Mouse (Mus musculus) granulocyte monocyte progenitor cell, adult 5-6 weeks (primary cell): Measurements from ENCODE around the gene Plcb4. TPM values are rescaled to one million over a fixed set of nuclear protein-coding genes. Genes with fewer than 3 reads are reported as not detected.
"Not testable (repeated sequence)": the region's sequence is repeated elsewhere in the genome, so short reads cannot be mapped to it uniquely, and the experiment has no call there.

Experiments used
- ATAC-seq: replicated peaks from 2 replicates; pipeline ENCODE4 v1.8.0; 2016; ENCODE audit warnings: mild to moderate bottlenecking, moderate TSS enrichment, inconsistent platforms; ENCODE audit not compliant: poor library complexity, severe bottlenecking
- total RNA-seq, 2 experiments: library from RNA; stranded (forward) in 1 of 2; stranded (reverse) in 1 of 2; fragments of 200-712, 200-1000 nt in 1 of 2; fragments of >200 nt in 1 of 2; fragmentation: Nextera tagmentation in 1 of 2; gene quantifications; 2 replicates each; pipeline ENCODE4 v1.2.3; 2014 to 2017

Gene Plcb4
- total RNA-seq, 2 experiments from 2014 or later, result 11.3 to 20.8 TPM

DNA sequence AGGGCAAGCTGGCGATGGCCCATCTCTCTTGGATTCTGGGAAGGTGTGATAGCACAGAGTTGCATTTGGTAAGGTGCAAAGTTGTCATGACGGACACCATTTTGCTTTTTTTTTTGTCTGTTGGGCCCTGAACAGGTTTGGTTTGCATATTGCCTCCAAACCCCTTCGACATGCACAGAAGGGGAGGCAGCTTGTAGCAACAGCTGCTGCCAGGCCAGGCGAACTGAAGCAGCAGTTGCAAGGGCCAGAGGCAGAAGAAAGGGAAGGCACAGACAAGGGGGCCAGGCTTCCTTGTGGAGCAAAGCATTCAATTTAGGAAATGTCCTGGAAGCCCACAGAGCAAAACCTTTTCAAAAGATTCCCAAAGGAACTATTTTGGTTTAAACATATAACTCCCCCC is 224.5 kb downstream of the Plcb4 start:
- no peak for ATAC-seq

DNA sequence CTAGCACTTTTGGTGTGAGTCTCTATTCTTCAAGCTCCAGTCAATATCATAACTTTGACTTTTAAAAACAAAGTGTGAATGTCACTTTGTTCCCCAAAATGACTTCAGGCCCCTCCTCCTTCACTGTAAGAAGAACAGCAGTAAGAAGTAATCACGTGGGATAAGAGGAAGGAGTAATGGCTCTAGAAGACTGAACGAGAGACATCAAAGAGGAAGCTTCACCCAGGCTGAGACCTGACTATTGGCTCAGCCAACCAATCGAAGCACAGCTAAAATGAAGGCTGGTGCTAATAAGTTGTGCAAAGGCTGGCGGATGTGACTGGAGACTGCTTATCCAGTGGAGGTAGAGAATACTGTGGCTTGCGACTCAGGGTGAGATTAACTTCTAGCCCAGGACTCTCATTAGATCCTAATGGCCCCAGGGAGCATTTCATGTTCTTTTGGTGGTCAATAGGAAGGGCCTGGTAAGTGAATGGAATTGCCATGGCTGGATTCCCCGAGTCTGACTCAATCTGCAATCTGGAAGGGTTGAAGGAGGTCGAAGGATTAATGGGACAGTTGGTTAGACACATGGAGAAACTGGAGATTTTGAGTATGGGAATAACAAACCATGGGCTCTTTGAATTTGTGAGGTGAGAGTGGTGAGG is 225.8 kb downstream of the Plcb4 start:
- peak; percentile 98 for ATAC-seq

- ATAC-seq, result no peak
These were observed 226.8 kb downstream of the Plcb4 start for GRCm38 (mm10) chr2:135885607-135886006.

DNA sequence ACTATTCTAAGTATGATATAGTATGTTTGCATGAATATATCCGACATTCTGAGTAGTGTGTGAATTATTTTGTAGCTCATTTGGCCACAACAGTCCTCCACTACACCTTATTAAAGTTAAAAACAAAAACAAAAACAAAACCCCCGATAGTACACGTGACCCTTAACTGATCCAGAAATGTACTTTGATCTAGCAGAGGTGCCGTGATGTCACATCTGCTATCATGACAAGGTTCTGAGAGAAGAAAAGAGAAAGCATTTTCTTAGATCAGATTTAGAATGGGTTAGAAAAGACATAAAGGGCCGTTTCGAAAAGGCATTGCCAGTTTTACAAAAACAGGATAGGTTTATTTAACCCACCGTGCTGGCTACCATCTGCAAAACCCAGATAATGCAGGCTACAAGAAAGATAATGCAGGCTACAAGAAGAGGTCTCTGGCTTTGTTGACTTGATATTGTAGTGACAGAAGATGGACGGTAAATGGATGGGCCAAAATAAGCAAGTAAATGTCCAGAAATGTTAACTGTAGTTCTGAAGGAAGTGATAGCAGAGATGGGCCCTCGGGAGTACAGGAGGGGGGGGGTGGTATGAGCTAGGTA is 227.4 kb downstream of the Plcb4 start:
- ATAC-seq, result no peak

DNA sequence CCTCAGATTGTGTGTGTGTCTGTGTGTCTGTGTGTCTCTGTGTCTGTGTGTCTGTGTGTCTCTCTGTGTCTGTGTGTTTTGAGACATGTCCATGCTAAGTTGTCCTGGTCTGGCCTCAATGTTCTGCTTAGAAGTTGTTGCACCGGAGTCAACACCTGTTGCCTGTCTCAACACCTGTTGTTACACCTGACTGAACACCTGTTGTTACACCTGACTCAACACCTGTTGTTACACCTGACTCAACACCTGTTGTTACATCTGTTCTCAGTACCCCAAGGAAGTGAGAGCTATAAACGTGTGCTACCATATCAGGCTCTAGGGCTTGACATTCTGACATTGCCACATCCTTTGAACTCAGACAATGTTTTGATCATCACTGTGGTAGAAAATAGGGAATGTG is 229.0 kb downstream of the Plcb4 start:
- ATAC-seq, result no peak

DNA sequence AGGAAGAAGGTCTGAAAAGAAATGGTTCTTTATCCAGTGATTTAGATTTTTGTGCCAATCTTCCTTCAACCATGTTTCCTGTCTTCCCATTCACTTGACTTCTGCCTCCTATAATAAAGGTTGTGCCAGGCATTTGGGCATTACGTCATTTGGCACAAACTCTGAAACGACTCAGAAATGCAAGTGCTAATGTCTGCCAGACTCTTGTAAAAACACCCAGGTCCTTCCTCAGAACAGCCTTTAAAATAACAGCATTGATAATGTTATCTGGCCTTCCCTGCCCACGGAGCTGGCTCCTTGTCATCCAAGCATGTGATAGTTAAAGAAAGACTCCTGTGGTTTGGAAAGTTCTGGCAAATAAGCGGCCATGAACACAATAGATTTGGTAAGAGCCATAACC is 229.4 kb downstream of the Plcb4 start:
- no peak for ATAC-seq

GRCm38 (mm10) chr2:135888767-135889166 is 230.0 kb downstream of the Plcb4 start:
- no peak for ATAC-seq

DNA sequence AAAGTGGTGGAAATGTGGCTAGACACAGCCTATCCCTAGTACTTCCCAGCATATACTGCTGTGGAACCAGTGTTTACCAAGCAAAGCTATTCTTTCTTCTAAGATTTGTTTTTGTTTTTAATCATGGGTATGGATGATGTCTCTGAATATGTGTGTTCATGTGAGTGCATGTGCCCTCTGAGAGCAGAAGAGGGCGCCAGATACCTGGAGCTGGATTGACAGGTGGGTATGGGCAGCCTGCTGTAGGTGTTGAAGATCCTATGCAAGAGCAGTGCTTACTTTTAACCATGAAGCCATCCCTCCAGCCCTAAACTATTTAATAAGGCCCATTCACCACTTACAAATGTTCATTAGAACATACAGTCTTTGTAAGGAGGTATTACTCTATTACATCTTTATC is 231.3 kb downstream of the Plcb4 start:
- peak; percentile 42; the same call in 1 of the 2 replicates for ATAC-seq

GRCm38 (mm10) chr2:135891097-135891496 is 232.3 kb downstream of the Plcb4 start:
- peak; percentile 49 for ATAC-seq

DNA sequence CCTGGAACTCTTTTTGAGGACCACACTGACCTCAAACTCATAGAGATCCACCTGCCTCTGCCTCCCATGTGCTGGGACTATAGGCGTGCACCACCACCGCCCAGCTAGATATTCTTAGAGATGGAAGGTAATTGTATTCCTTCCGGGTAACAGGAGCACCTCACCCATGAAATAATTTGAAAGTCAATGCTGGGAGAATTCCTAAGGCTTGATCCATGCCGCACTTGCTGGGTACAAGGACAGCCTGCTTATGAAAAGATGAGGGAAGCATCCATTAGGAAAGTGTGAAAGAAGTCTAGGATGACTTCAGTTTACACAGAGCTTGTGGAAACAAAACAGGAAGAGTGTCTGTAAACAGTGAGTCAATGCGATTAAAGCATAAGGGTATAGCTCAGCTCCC is 232.9 kb downstream of the Plcb4 start:
- ATAC-seq, result no peak

DNA sequence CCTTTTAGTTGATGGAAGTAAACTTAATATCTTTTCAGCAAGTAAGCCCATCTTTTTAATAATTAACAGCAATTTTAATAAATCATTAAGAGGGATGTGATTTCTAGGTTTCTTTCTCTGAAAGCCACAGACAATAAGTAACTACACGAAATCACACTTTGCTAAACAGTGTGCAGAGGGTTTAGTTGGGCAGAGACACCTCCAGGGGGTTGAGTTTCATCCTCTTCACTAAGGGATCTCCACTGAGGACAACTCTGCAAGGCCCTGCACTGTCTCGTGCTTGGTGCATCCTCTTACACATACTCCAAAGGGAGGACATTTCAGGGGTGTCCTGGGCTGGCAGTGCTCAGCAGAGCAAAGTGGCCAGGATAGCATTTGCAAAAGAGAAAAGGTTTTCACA is 235.8 kb downstream of the Plcb4 start:
- ATAC-seq, result no peak

- ATAC-seq, result no peak
These were observed 239.2 kb downstream of the Plcb4 start for GRCm38 (mm10) chr2:135898025-135898424.

DNA sequence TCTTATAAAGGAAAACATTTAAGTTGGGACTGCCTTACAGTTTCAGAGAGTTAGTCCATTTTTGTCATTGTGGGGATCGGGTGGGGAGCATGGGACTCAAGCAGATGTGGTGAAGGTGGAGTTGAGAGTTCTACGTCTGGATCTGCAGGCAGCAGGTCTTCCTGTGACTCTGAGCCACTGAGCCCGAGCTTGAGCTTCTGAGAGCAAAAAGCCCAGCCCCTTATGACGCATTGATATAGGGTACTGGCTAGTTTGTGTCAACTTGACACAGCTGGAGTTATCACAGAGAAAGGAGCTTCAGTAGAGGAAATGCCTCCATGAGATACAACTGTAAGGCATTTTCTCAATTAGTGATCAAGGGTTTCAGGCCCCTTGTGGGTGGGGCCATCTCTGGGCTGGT is 241.1 kb downstream of the Plcb4 start:
- ATAC-seq, result not testable (repeated sequence)

DNA sequence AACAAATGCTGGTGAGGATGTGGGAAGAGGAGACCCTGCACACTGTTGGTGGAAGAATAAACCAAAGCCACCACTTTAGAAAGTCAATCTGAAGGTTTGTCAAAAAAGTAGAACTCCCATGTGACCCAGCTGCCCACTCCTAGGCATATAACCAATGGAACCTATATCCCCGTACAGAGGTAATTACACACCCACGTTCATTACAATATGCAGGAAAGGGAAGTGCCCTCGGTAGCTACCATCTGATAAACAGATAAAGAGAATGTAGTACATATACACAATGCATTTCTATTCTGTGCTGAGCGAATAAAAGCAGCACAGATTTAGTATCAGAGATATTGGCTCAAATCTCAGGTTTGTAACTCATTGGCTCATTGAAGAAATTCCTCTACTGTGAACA is 242.2 kb downstream of the Plcb4 start:
- ATAC-seq, result no peak

- no peak for ATAC-seq
These were observed 245.5 kb downstream of the Plcb4 start for GRCm38 (mm10) chr2:135904262-135904661.

DNA sequence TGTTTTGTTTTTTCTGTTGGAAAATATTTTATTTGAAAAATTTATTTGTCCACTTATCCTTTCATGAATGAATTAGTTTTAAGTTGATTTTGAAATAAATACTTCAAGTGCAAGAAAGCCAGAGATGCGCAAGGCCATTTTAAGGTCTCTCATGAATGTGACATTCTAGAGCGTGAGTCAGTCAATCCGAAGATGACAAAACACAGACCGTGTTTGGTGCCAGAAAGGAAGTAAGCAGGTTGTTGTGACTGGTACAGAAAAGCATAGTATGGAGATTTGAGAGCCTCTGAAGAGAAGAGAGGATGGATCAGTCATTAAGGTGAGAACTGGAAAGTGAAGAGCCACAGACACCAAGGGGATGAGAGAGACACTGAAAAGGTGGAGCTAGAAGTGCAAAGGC is 246.0 kb downstream of the Plcb4 start:
- ATAC-seq, result no peak

GRCm38 (mm10) chr2:135914343-135915261 is 255.8 kb downstream of the Plcb4 start:
- no peak for ATAC-seq

DNA sequence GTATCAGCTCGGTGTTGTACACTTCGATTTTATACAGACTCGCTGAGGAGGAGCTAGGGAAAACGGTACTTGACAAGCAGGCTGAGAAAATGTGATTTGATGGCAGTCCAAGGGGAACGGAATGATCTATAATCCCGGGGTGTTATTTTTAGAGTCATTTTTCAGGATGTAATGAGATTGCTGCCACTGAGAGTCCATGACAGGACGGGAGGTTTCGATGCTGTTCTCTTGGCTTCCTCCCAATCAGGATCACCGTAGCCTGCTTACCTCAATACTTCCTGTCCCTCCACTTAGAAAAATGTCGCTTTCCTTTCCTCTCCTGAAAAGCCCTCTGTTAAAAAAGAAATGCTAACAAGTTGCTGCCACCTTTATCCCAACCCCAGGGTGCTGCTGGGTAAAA is 257.1 kb downstream of the Plcb4 start:
- no peak for ATAC-seq

DNA sequence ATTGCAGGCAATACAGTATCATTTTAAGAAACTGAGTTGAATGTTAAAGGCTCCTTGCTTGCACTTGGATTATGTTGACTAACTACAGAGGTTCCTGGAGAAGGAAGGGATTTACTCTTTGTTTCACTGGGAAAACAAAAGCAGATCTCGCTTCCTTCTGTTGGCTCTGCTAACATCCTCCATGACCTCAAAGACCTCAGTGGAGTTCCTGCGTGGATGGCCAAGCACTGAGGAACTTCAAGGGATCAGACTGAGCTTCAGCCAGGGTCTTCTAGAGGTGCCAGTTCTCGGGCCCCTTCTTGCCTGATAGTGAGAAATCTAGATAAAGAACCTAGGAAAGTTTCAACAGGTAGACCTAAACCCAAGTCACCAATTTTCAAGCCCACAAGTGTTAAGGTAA is 258.2 kb downstream of the Plcb4 start:
- no peak for ATAC-seq

- no peak for ATAC-seq
These were observed 259.3 kb downstream of the Plcb4 start for GRCm38 (mm10) chr2:135918116-135918515.

DNA sequence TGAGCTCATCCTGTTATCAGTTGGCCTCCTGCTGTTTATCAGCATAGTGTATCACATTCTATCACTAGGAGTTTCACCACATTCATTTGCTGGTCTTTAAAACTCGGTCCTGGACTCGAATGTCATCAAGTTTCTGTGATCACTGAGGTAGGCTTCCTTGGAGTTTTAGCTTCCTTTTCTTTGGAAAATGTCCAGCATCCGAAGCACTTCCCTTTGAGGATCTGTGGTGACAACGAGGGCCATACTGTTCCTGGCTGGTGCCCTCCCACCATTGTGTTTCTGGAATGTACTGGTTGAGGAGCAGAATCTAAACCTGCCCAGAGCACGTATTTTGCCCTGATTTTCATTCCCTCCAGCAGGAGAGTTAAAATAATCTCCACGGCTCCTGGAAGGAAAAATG is 260.8 kb downstream of the Plcb4 start:
- ATAC-seq, result no peak
